Mouse (Mus musculus): Measurements from ENCODE around the gene Ino80d. TPM values are rescaled to one million over a fixed set of nuclear protein-coding genes. Genes with fewer than 3 reads are reported as not detected.

Gene Ino80d
- polyA plus RNA-seq, 2 experiments: 10.2 to 10.5 TPM

GRCm38 (mm10) chr1:62946987-62947386 lies 167.5 kb downstream of the Ino80d start:
- TF ChIP-seq POLR2A (IDR thresholded peaks at IDR 0.05; ENCODE audit: borderline replicate concordance, extremely low read depth, insufficient read depth, insufficient read length): no peak
- Histone ChIP-seq H3K27me3 (ENCODE audit: control insufficient read depth, insufficient read depth, low read length) (no peaks in the 10 kb centered on the region), H3K4me2 (replicated peaks; ENCODE audit: low read depth, low read length, severe bottlenecking) (no peak overlapping the region), H3K27ac (replicated peaks; ENCODE audit: low read depth, low read length) (no peak overlapping the region), H3K4me3 (replicated peaks; ENCODE audit: low read length) (no peak overlapping the region), H3K9ac (ENCODE audit: low read depth, low read length, severe bottlenecking) (no peak overlapping the region), H3K9me3 (ENCODE audit: control insufficient read depth, low read length) (no peaks in the 10 kb centered on the region), H3K4me1 (ENCODE audit: control insufficient read depth, insufficient read depth, low read length) (peaks cover 7% of the 10 kb centered on the region), H3K36me3 (ENCODE audit: control insufficient read depth, insufficient read depth, low read length) (no peaks in the 10 kb centered on the region)
- WGBS: 64% methylated on average over 5 of the region's 5 CpGs
- ATAC-seq (ENCODE audit: low FRiP score, low read depth) (no peak), DNase-seq (ENCODE audit: low spot score) (no peak)

DNA sequence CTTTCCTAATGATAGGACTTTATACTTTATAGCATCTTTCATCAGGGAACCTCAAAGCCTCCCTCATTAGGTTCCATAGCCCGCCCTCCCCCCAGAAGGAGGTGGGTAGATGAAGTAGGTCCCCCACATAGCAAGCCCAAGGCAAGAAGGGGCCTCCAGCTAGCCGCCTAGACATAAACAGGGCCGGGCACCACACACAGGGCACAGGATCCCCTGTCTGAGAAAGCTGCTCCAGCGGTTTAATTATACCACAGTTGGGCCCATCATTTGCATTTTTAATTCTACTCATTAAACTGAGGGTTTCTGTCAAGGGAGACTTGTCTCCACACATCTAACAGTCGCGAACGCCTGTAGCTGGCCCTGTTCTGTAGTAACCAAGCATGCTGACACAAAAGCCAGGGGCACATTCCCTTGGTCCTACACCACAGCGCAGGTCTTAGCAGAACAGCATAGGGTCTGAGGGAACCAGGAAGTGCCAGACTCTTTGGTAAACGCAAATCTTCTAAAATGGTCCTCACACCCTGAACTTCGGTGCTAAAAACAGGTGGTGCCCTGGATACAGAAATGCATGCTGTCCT lies 179.6 kb downstream of the Ino80d start:
- H3K4me3 ChIP-seq (replicated peaks; ENCODE audit: low read length): no peak overlapping the region
- no peaks in the 10 kb centered on the region for H3K27me3 ChIP-seq (ENCODE audit: control insufficient read depth, insufficient read depth, low read length)
- WGBS: 74% methylated on average over 10 of the region's 10 CpGs
- ATAC-seq (ENCODE audit: low FRiP score, low read depth) (no peak), DNase-seq (ENCODE audit: low spot score) (no peak)
- H3K4me2 ChIP-seq (replicated peaks; ENCODE audit: low read depth, low read length, severe bottlenecking): no peak overlapping the region
- no peak for TF ChIP-seq POLR2A (IDR thresholded peaks at IDR 0.05; ENCODE audit: borderline replicate concordance, extremely low read depth, insufficient read depth, insufficient read length)
- peaks cover 15% of the 10 kb centered on the region; the same call in 1 of the 2 replicates for H3K4me1 ChIP-seq (ENCODE audit: control insufficient read depth, insufficient read depth, low read length)
- H3K9ac ChIP-seq (ENCODE audit: low read depth, low read length, severe bottlenecking): no peak overlapping the region
- H3K27ac ChIP-seq (replicated peaks; ENCODE audit: low read depth, low read length): no peak overlapping the region
- H3K9me3 ChIP-seq (ENCODE audit: control insufficient read depth, low read length): no peaks in the 10 kb centered on the region
- H3K36me3 ChIP-seq (ENCODE audit: control insufficient read depth, insufficient read depth, low read length): no peaks in the 10 kb centered on the region

GRCm38 (mm10) chr1:62934100-62934513 lies 180.4 kb downstream of the Ino80d start:
- no peak overlapping the region for H3K4me3 ChIP-seq (replicated peaks; ENCODE audit: low read length)
- peaks cover 15% of the 10 kb centered on the region; the same call in 1 of the 2 replicates for H3K4me1 ChIP-seq (ENCODE audit: control insufficient read depth, insufficient read depth, low read length)
- no peaks in the 10 kb centered on the region for H3K27me3 ChIP-seq (ENCODE audit: control insufficient read depth, insufficient read depth, low read length)
- H3K9me3 ChIP-seq (ENCODE audit: control insufficient read depth, low read length): no peaks in the 10 kb centered on the region
- no peak; the same call in 1 of the 2 replicates for ATAC-seq (ENCODE audit: low FRiP score, low read depth)
- H3K9ac ChIP-seq (ENCODE audit: low read depth, low read length, severe bottlenecking): no peak overlapping the region
- no peak for TF ChIP-seq POLR2A (IDR thresholded peaks at IDR 0.05; ENCODE audit: borderline replicate concordance, extremely low read depth, insufficient read depth, insufficient read length)
- no peaks in the 10 kb centered on the region for H3K36me3 ChIP-seq (ENCODE audit: control insufficient read depth, insufficient read depth, low read length)
- peak; percentile 70 for DNase-seq (ENCODE audit: low spot score)
- no peak overlapping the region for H3K4me2 ChIP-seq (replicated peaks; ENCODE audit: low read depth, low read length, severe bottlenecking)
- H3K27ac ChIP-seq (replicated peaks; ENCODE audit: low read depth, low read length): no peak overlapping the region
- WGBS: 50% methylated on average over 9 of the region's 9 CpGs

GRCm38 (mm10) chr1:62933288-62934099 lies 181.0 kb downstream of the Ino80d start:
- no peak overlapping the region for H3K27ac ChIP-seq (replicated peaks; ENCODE audit: low read depth, low read length)
- no peaks in the 10 kb centered on the region for H3K36me3 ChIP-seq (ENCODE audit: control insufficient read depth, insufficient read depth, low read length)
- no peaks in the 10 kb centered on the region for H3K27me3 ChIP-seq (ENCODE audit: control insufficient read depth, insufficient read depth, low read length)
- WGBS: 69% methylated on average over 15 of the region's 15 CpGs
- no peak overlapping the region for H3K4me2 ChIP-seq (replicated peaks; ENCODE audit: low read depth, low read length, severe bottlenecking)
- no peak overlapping the region for H3K9ac ChIP-seq (ENCODE audit: low read depth, low read length, severe bottlenecking)
- no peaks in the 10 kb centered on the region for H3K9me3 ChIP-seq (ENCODE audit: control insufficient read depth, low read length)
- H3K4me3 ChIP-seq (replicated peaks; ENCODE audit: low read length): no peak overlapping the region
- no peak for TF ChIP-seq POLR2A (IDR thresholded peaks at IDR 0.05; ENCODE audit: borderline replicate concordance, extremely low read depth, insufficient read depth, insufficient read length)
- ATAC-seq (ENCODE audit: low FRiP score, low read depth) (no peak), DNase-seq (ENCODE audit: low spot score) (no peak)
- peaks cover 15% of the 10 kb centered on the region; the same call in 1 of the 2 replicates for H3K4me1 ChIP-seq (ENCODE audit: control insufficient read depth, insufficient read depth, low read length)

- ATAC-seq (ENCODE audit: low FRiP score, low read depth) (no peak), DNase-seq (ENCODE audit: low spot score) (peak; percentile 42)
- 9% methylated on average over 8 of the region's 8 CpGs for WGBS
- peaks cover 8% of the 10 kb centered on the region; the same call in 1 of the 2 replicates for H3K4me1 ChIP-seq (ENCODE audit: control insufficient read depth, insufficient read depth, low read length)
- no peaks in the 10 kb centered on the region for H3K9me3 ChIP-seq (ENCODE audit: control insufficient read depth, low read length)
- no peak overlapping the region for H3K27ac ChIP-seq (replicated peaks; ENCODE audit: low read depth, low read length)
- no peak overlapping the region for H3K4me2 ChIP-seq (replicated peaks; ENCODE audit: low read depth, low read length, severe bottlenecking)
- no peaks in the 10 kb centered on the region for H3K27me3 ChIP-seq (ENCODE audit: control insufficient read depth, insufficient read depth, low read length)
- H3K36me3 ChIP-seq (ENCODE audit: control insufficient read depth, insufficient read depth, low read length): no peaks in the 10 kb centered on the region
- no peak for TF ChIP-seq POLR2A (IDR thresholded peaks at IDR 0.05; ENCODE audit: borderline replicate concordance, extremely low read depth, insufficient read depth, insufficient read length)
- no peak overlapping the region for H3K4me3 ChIP-seq (replicated peaks; ENCODE audit: low read length)
- H3K9ac ChIP-seq (ENCODE audit: low read depth, low read length, severe bottlenecking): no peak overlapping the region
Observed at GRCm38 (mm10) chr1:62929477-62929876, 185.0 kb downstream of the Ino80d start.
